Mouse (Mus musculus): Measurements from ENCODE around the gene Fsd2.
A peak's percentile ranks its signal among the peaks of the same experiment; 100 is the strongest.

Fsd2 gene

DNA sequence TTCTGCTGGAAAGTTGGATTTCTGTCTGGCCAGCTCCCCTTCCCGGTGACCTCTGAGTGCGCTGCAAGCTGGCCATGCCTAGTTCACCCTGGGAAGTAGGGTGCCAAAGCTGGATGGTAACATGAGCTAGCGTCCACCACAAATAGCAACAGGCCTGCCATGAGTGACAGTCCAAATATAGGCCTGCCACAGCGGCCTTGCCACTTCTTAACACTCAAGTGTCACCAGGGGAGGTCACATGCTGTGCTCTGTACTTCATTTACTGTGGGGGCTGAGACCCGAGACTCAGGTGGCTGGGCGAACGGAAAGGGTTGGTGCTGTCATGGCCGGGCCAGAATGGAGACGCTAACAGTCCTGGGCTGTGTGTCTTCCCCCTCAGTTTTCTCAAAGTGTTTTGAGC is at the start of gene Fsd2:
Gene Fsd2, minus strand, starts transcription at position 53 of the 400 bp plus-strand sequence.
- no peak for DNase-seq (ENCODE audit: low spot score)

DNA sequence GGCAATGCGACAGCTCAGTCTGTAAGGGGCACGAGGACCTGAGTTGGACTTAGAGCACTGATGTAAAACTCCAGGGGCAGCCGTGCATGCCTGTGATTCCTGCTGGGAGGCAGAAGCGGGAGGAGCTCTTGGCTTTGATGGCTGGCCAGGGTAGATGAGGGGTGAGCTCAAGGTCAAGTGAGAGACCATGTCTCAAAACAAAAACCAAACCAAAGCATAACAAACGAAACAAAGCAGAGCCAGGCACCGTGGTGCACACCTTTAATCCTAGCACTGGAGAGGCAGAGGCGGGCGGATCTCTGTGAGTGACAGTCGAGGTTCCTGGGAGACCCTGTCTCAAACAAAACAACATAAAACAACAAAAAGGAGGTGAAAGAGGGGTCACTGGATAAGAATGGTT is 48.3 kb upstream of the Fsd2 start:
- DNase-seq (ENCODE audit: low spot score) = no peak

DNA sequence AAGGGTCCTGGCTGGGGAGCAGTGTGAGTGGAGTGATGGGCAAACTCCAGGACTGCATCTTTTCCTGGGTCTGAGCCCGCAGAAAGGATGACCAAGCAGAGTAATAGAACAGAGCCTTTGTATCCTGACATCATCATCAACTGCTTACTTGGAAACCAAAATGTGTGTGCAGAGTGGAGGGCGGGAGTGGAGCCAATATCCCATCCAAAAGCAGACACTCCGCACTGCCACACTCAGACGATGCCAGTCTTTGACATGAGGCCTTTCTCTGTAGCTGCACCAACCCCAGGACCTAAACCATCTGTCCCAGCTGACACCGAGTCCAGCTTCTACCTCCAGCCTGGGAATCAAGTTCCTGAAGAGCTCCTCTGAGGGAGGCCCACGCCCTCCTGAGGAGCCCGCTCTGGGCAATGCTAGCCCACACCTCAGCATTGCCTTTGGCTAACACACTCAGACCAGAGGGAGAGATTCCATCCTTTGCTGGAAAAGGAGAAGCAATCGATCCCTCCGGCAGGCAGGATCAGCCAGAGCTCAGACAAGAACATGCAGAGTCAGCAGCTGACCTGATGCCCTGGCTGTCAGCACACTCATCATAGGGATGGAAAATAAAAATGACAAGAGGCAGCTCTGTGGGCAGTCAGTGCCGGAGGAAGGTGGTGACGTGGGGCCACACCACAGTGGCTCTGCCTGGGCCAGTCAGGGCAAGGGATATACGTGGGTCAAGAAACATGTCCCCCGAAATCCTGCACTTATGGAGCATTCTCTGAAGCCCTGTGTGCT is 46.3 kb upstream of the Fsd2 start:
- DNase-seq (ENCODE audit: low spot score) = no peak

DNA sequence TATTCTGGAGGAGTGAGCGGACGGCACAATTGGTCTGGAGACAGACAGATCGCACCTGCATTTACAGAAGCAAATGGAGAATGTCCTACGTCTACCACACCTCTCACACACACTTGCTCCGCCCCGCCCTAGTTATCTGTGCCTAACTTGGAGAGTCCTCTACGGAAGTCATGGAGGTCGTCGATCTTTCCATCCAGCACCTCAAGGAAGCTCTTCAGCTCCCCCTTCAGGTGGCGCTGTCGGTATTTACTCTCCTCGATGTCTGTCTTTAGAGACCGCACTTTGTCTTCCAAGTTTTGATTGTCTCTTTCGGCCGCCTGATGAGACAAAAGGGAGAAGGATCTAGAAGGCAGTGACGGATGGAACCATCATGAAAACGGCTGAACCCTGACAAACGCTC is 43.4 kb upstream of the Fsd2 start:
- no peak for DNase-seq (ENCODE audit: low spot score)

DNA sequence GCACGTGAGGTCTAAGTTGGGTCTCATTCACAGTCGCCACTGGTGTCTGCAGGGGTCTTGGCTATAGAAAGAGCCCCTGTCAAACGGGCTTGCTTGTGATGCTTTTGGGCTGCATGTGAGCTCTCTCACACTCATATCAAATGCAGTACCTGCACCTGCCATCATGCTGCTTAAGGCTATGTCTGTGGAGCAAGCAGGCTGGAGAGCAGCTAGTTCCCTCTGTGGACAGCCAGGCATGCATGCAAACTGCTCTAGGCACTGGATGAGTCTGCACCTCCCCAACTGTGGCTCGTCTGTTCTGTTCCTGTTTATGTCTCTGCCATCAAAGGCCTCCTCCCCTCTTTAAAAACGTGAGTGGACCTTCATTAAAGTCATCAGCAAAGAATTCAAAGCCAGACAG is 39.7 kb upstream of the Fsd2 start:
- DNase-seq (ENCODE audit: low spot score) = no peak

DNA sequence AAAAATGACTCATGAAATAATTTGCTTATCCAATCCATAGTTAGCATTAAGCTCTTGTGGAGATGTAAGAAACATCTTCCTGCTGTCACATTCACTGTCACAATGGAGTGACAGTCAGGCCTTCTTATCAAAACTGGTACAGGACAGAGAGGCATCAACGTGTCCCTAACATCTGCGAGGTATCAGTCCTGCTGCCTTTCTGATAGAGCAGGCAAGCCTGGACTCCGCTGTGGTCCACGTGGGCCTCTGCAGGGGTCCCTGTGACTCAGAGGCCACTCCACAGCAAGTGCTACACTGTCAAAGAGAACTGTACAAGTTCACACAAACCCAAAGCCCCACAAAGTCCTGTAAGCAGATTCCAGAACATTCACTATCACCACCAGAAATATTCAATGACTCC is 38.7 kb upstream of the Fsd2 start:
- no peak for DNase-seq (ENCODE audit: low spot score)

DNA sequence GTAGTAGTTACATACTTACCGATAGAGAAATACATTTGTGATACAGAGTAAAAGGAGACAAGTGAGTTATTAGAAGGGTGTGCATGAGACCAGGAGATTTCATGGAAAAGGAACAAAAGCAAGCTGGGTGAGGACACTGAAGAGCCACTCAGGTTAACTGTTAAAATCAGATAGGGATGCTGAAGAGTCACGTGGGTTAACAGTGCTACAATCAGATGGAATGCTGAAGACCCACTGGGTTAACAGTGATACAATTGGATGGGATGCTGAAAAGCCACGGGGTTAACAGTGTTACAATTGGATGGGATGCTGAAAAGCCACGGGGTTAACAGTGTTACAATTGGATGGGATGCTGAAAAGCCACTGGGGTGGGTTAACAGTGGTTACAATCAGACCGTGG is 38.2 kb upstream of the Fsd2 start:
- no peak for DNase-seq (ENCODE audit: low spot score)

DNA sequence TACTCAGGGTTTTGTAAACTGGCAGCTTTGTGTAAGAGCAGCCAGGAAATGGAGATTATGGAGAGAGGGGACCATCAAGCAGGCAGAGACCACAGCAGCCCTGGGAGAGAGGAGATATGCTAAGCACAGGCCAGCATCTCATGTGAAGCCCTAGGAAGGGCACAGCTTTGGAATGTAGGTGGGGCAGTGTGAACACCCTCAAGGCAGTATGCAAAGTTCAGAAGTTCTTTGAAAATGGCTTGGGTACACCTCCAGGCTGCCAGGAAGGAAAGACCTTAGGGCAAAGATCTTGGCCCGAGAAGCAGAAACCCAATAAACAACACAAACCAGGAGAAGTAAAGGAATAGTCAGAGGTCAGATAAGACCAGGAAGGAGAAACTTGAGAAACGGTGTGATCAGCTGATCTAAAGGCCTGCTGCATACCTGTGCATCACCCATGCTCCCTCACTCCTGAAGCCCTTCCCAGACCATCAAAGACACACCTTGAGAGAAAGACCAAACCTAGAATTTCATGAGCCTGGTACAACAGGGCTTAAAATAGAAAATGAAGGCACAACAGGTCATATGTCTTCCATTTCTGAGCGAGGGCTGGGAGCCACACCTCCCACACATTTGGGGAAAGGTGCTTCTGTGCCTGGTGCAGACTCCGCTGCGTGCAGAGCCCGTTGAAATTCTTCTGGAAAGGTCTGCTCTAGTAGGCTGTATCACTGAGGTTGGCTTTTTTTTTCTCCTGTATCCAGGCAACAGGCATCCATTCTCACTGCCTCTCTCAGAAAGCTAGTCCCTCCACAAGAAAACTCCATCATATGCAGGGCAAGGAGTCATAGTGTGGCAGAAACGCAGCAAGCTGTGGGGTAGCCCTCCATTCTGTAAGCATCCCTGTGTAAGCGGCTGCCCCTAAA is 32.9 kb upstream of the Fsd2 start:
- DNase-seq (ENCODE audit: low spot score) = no peak

DNA sequence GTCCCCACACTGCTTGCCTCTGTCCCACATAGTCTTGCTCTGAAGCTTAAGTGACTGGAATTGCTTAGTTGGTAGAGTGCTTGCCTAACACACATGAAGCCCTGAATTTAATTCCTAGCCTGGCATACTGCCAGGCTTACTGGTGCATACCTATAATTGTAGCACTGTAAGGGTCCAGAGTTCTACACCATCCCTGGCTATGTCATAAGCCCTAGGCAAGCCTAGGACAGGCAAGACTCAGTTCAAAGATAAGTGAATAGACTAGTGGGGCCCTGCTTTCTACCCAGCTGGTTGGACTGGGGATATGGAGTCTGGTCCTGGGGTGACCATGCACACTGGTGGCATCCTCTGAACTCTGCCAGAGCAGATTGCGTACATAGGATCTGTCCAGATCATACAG is 30.9 kb upstream of the Fsd2 start:
- no peak for DNase-seq (ENCODE audit: low spot score)

DNA sequence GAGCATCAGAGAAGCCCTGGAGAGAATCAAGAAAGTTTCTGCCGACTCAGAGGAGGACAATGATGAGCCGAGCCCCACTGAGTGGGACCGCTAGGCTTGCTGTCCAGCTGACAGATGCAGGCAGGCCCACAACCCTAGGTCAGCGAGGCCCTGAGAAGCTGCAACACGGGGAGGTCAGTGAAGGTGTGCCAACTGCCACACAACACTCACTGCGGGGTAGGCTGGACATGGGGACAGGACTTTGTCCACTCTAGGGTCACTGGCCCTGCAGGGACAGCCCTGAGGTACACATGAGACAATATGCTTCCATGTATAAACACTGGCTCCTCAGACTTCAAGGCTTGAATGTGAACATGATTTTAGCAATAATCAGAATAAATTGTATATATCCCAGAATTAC is 29.3 kb upstream of the Fsd2 start:
- DNase-seq (ENCODE audit: low spot score) = no peak

DNA sequence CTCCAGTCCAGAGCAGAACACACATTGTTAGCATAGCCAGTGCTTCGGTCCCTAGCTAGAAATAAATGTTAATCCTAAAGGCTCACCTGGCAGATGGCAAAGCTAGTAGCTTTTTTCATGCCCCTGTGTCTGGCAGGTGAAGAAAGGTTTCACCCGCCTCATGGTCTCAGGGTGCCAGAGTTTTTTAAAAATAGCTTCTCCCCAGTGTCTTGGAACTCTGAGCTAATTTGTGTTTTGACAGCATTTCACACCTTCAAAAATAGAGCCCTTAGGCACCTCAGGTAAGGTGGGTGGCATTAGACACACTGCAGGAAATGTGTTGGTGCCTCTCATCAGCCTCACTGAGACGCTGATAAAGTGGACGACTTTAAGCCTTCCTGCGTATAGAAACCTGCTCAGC is 28.3 kb upstream of the Fsd2 start:
- DNase-seq (ENCODE audit: low spot score) = no peak

DNA sequence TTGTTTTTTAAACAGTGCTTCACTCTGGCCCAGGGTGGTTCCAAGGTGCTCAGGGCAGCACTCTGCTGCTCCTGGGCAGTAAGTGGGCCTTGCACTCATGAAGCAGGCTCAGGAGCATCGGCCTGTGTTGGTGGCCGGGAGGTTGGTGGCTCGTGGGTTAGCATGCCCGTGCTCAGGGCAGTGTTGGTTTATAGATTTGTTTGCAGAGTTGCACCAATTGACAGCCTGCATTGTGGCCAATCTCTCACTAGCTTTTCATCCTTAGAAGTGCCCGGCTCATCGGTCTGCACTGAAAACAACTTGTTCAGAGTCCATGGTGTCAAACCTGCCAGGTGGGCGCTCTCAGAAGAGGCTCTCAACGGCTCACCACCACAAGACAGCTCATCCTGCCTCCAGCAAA is 26.6 kb upstream of the Fsd2 start:
- DNase-seq (ENCODE audit: low spot score) = no peak

DNA sequence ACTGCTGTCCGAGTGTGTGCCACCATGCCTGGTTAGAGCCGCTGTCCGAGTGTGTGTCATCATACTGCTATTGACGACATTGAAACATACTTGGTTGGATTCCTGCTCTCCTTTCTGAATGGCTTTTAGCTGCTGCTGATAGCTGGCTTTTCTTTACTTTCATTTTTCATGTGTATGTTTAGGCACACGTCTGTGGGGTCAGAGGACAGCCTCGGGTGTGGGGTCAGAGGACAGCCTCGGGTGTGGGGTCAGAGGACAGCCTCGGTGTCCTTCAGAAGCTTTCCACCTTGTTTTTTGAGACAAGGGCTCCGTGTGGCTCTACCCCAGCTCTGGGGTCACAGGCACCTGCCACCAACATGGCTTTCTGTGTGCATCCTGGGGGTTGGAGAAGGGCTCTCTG is 25.9 kb upstream of the Fsd2 start:
- no peak for DNase-seq (ENCODE audit: low spot score)

DNA sequence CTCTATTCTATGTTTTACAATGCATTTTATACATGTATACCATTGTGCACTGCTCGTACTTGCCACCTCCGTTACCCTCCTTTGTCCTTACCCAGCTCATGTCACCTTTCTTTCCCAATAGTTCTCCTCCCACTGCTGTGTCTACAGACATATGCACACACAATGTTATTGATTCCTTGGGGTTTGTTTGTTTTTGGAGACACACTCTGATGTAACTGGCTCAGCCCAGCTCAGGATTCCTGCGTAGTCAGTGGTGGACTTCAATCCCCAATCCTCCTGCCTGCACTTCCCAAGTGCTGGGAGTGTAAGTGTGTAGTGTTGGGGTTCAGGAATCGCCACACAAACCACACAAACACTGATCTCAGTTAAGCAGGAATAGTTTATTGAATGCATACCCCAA is 20.5 kb upstream of the Fsd2 start:
- no peak for DNase-seq (ENCODE audit: low spot score)

DNA sequence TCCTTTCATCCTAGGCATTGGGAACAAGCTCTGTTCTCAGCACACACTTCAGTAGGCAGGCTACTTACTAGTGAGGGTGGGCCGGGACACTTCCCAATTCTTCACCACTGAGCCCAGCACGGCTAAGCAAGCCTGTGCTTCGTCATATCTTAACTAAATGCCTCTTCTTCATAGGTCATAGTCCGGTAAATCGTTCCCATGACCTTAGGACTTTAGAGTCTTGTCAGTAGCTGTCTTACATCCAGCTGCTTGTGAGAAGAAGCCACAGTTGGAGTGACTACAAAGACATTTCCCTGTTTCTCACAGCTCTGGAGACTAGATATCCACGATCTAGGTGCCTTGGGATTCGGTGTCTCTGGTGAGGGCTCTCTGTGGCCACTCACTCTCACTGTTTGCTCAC is 18.6 kb upstream of the Fsd2 start:
- DNase-seq (ENCODE audit: low spot score) = no peak

DNA sequence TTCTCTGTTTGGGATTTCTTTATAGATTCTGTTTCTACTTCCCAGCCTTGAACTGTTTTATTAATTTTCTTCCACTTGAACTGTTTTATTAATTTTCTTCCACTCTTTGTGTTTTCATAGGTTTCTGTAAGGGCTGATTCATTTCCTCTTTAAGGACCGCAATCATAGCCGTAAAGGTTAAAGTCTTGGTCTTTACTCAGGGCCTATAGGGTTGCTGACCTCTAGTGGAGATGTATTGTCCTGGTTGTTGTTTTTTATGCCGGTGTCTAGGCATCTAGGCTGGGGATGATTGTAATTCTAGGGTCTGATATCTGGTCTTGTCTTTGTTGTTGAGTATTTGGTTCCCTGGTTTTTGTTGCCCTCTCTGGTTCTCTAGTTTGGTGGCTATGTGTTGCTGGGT is 16.8 kb upstream of the Fsd2 start:
- DNase-seq (ENCODE audit: low spot score) = no peak

DNA sequence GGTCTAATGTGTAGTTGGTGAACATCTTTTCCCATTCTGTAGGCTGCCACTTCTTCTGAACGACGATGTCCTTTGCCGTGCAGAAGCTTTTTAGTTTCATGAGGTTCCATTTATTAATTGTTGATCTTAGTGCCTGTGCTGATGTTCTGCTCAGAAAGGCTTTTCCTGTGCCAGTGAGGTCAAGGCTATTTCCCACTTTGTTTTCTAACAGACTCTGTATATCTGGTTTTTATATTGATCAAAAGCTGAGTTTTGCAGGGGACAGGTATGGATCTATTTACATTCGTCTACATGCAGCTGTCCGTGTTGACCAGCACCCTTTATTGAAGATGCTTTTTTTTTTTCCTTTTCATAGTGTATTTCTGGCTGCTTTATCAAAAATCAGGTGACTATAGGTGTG is 12.6 kb upstream of the Fsd2 start:
- no peak for DNase-seq (ENCODE audit: low spot score)

DNA sequence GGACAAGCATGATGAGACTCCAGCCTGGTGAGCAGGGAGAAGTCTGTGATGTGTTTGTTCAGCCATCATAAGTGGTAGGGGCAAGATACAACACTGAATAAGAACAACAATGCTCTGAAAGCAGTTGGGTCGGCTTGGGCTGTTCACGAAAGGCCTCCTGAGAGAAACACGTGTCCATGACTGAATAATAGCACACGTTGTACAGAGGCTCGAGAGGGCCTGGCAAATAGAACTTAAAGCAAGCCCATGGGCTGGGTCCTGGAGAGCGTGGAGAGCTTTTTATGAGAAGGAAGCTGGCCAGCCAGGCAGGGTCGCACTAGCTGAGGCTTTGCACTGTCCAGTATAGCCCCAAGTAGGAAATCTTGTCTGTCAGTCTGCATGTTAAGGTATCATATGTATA is 11.7 kb upstream of the Fsd2 start:
- DNase-seq (ENCODE audit: low spot score) = no peak

DNA sequence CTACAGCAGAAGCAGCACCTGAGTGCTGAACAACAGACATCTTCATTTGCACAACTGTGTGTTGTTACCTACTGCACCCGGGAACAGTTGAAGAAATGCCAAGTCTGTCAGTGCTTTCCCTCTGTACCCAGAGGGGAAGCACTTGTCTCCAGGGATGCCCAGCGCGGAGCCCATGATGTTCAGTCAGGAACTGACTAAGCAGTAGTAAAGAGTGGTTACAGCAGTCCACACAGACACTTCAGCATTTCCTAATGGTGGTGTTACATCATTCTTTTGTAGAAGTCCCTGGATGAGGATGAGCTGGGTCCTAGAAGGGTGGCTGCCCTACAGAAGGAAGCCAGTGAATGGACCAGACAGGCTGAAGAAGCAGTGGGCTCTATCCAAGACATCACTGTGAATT is 11.1 kb upstream of the Fsd2 start:
- DNase-seq (ENCODE audit: low spot score) = no peak

DNA sequence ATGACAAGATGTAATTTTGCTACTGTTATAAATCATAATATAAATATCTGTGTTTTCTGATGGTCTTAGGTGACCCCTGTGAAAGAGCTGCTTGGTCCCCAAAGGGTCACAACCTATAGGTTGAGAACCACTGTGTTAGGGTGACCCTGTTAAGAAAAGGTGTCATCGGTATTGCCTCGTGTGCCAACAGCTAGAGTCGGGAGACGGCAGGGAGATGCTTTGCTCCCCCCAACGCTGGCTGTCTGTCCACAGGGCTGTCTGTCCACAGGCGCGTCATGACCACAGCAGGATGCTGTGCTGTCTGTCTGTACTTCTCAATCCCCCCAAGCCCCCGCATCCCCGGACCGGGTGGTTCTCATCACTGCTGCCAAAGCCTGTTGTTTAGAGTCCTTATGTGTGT is 8.9 kb upstream of the Fsd2 start:
- no peak for DNase-seq (ENCODE audit: low spot score)

DNA sequence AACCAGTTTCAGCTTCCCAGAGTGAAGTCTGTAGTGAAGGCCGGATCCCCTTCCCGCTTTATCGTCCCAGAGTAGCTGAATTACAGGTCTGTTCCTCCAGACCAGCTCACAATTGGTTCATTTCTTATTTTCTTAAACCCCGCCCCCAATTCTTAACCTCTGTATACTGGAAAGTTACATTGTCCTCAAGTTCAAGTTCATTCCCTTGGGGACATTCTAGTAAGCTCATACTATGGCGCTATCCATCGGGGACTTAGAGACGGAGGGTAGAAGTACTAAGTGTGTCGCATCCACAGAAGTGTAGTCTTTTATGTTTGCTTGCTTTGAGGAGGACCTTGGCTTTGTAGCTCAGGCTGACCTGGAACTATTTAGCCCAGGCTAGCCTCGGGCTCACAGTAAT is 7.1 kb upstream of the Fsd2 start:
- DNase-seq (ENCODE audit: low spot score) = no peak

DNA sequence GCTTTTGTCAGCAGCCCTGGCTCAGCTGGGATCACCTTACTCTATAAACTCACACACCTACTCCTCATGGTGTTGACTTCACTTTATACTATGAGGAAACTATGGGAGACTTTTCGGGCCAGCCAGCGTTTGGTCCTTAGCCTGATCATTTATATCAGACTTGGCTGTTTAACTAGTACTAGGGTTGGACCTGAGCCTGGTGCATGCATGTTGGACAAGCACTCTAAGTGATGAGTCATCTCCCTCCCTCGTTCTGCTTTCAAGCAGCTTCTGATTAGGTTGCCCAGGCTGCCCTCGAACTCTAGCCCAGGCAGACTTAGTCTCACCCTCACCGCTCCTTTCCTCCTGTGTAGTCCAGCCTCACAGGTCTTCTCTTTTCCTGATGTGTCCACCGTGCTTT is 6.7 kb upstream of the Fsd2 start:
- DNase-seq (ENCODE audit: low spot score) = peak; percentile 38

DNA sequence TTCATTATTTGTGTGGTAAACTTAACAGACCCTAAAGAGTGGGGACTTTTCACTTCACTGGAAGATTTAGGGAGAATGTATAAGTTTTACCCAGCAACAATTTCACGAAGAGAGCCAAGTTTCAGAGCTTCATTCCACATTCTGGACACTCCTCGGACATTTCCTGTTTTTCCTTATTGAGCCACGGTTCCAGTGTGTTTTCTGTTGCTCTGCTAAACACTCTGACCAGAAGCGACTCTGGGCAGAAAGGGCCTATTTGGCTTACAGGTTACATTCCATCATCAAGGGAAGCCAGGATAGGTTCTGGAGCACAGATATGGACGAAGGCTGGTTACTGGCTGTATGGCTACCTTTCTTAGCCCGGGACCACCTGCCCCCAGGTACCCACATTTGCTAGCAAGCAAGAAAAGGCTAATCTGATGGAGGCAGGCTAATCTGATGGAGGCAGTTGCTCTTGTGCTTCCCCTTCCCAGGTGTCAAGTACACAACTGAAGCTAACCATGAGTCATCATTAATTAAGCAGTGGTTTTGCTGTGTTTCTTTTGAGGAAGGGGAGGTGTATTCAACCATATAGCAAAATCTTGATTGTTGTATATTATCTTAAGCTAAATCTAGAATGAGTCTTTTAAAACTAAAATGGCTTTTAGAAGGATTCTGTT is 6.0 kb upstream of the Fsd2 start:
- no peak for DNase-seq (ENCODE audit: low spot score)

Measured in ovary, adult 18-20 months (tissue).